ENCODE assay signal across 12 mouse cellular contexts in genomic region chr4:137609702-137610101, GRCm38 (mm10). TPM values are rescaled to one million over a fixed set of nuclear protein-coding genes. Genes with fewer than 3 reads are reported as not detected.
DNase-seq lines count a peak whose midpoint lies in the region; ATAC-seq and TF ChIP-seq lines count a peak whose summit lies in the region.
"Had no signal": no experiment of that assay in that cellular context is flagged by ENCODE, and none has a peak within 500 bp of the region (broad histone marks: within the 10 kb centered on the region; RNA-seq: fewer than 3 reads in every experiment).

No protein-coding gene starts in this region.

- no peak for TF ChIP-seq CTCF in midbrain, postnatal 0 days (IDR thresholded peaks at IDR 0.05)

- peak overlapping the region; percentile 9; the same call in 1 of the 2 replicates for H3K27ac ChIP-seq in liver, embryonic 11.5 days (ENCODE audit: low read depth, low read length)
- H3K27ac ChIP-seq in midbrain, postnatal 0 days (ENCODE audit: low read depth, low read length), result no peak overlapping the region

- peaks cover 3% of the 10 kb centered on the region; the same call in 1 of the 2 replicates for H3K4me1 ChIP-seq in liver, embryonic 11.5 days (replicated peaks; ENCODE audit: control insufficient read depth, insufficient read depth, low read length)
- no peaks in the 10 kb centered on the region for H3K4me1 ChIP-seq in midbrain, postnatal 0 days (ENCODE audit: insufficient read depth, low read length)

- no peak overlapping the region for H3K9ac ChIP-seq in liver, embryonic 11.5 days (ENCODE audit: low read depth, low read length)
- no peak overlapping the region for H3K9ac ChIP-seq in midbrain, postnatal 0 days (replicated peaks; ENCODE audit: low read length, poor library complexity, severe bottlenecking)
- H3K9ac ChIP-seq: lung, embryonic 14.5 days had no signal

- peak; percentile 66 for ATAC-seq in liver, embryonic 11.5 days (replicated peaks; ENCODE audit: low FRiP score)
- ATAC-seq in midbrain, postnatal 0 days (ENCODE audit: low FRiP score), result no peak
- ATAC-seq: intestine, embryonic 16.5 days had no signal

- no peak overlapping the region for H3K4me2 ChIP-seq in liver, embryonic 11.5 days
- no peak overlapping the region for H3K4me2 ChIP-seq in midbrain, postnatal 0 days (ENCODE audit: low read depth, low read length, poor library complexity, severe bottlenecking)
- H3K4me2 ChIP-seq: lung, embryonic 14.5 days had no signal

- 42% methylated on average over 7 of the region's 7 CpGs for WGBS in liver, embryonic 11.5 days
- WGBS in midbrain, postnatal 0 days, result 92% methylated on average over 7 of the region's 7 CpGs

- no peaks in the 10 kb centered on the region for H3K27me3 ChIP-seq in liver, embryonic 11.5 days (replicated peaks; ENCODE audit: control insufficient read depth, insufficient read depth, low read length)
- H3K27me3 ChIP-seq in midbrain, postnatal 0 days (ENCODE audit: insufficient read depth, low read length), result no peaks in the 10 kb centered on the region

- H3K9me3 ChIP-seq in liver, embryonic 11.5 days (ENCODE audit: control insufficient read depth, low read length), result no peaks in the 10 kb centered on the region
- H3K9me3 ChIP-seq in midbrain, postnatal 0 days (ENCODE audit: low read length), result no peaks in the 10 kb centered on the region

- no peak overlapping the region for H3K4me3 ChIP-seq in liver, embryonic 11.5 days (ENCODE audit: low read depth, low read length)
- no peak overlapping the region for H3K4me3 ChIP-seq in midbrain, postnatal 0 days (ENCODE audit: low read depth, low read length)

- DNase-seq in urinary bladder, postnatal 25 days (ENCODE audit: low spot score), result peak; percentile 11
- no peak for DNase-seq in urinary bladder, adult 18-20 months (ENCODE audit: low spot score in 2 of 2)
- no peak for DNase-seq in liver, embryonic 11.5 days (ENCODE audit: low spot score)
- peak; percentile 83 to 93 for DNase-seq in natural killer cell, adult 2 months (ENCODE audit: low spot score in 2 of 2)
- no peak for DNase-seq in ovary, adult 18-20 months (ENCODE audit: low spot score)
- no peak for DNase-seq in midbrain, postnatal 0 days (ENCODE audit: low spot score)
- no peak for DNase-seq in right cerebral cortex, postnatal 10 days (ENCODE audit: low spot score in 2 of 2)
- no peak for DNase-seq in cerebellum, adult 9-10 months
- DNase-seq: gastrocnemius, postnatal 25 days had no signal

- H3K36me3 ChIP-seq in liver, embryonic 11.5 days (ENCODE audit: control insufficient read depth, insufficient read depth, low read length), result peaks cover 57% of the 10 kb centered on the region
- H3K36me3 ChIP-seq in midbrain, postnatal 0 days (ENCODE audit: insufficient read depth, low read length), result peaks cover 69% of the 10 kb centered on the region

RNA-seq across cellular contexts. Expression of gene Usp48, which starts 16.1 kb away (rescaled TPM):
- polyA plus RNA-seq in liver, embryonic 11.5 days (2014; fragmentation: Nextera tagmentation; extraction: Ambion mirVana), result 65.7 and 70.3 TPM in 2 replicates
- 70.8 and 98.7 TPM in 2 replicates for total RNA-seq in midbrain, postnatal 0 days (2014; rRNA removed)
- 37.0 and 40.9 TPM in 2 replicates for polyA plus RNA-seq in midbrain, postnatal 0 days (2015; fragmentation: Nextera tagmentation; extraction: Ambion mirVana)

RNA-seq across cellular contexts. Expression of gene Ldlrad2, which starts 35.3 kb away (rescaled TPM):
- not detected in 2 replicates for polyA plus RNA-seq in liver, embryonic 11.5 days (2014; fragmentation: Nextera tagmentation; extraction: Ambion mirVana)
- not detected in 2 replicates for total RNA-seq in midbrain, postnatal 0 days (2014; rRNA removed)
- 0.70 TPM in 1 of 2 replicates, not detected in the other for polyA plus RNA-seq in midbrain, postnatal 0 days (2015; fragmentation: Nextera tagmentation; extraction: Ambion mirVana)
- total RNA-seq: gastrocnemius, postnatal 25 days had no signal
- polyA plus RNA-seq: cortical plate, adult 2 months; intestine, embryonic 16.5 days; lung, embryonic 14.5 days had no signal

RNA-seq across cellular contexts. Expression of gene Rap1gap, which starts 54.8 kb away (rescaled TPM):
- 3.2 and 4.1 TPM in 2 replicates for polyA plus RNA-seq in liver, embryonic 11.5 days (2014; fragmentation: Nextera tagmentation; extraction: Ambion mirVana)
- total RNA-seq in midbrain, postnatal 0 days (2014; rRNA removed), result 232 and 270 TPM in 2 replicates
- 115 and 123 TPM in 2 replicates for polyA plus RNA-seq in midbrain, postnatal 0 days (2015; fragmentation: Nextera tagmentation; extraction: Ambion mirVana)

Comparison
In these comparisons a context has a peak if more than half of its experiments do, and no peak if none do; other contexts are left out.
1. DNase-seq: peak in urinary bladder, postnatal 25 days (single experiment) and natural killer cell, adult 2 months (2 of 2); none in urinary bladder, adult 18-20 months (0 of 2), liver, embryonic 11.5 days (single experiment), ovary, adult 18-20 months (single experiment), midbrain, postnatal 0 days (single experiment), right cerebral cortex, postnatal 10 days (0 of 2) and cerebellum, adult 9-10 months (single experiment).
2. RNA of gene Rap1gap, which starts 54.8 kb away (polyA plus RNA-seq): 115 to 123 TPM in midbrain, postnatal 0 days; 3.2 to 4.1 TPM in liver, embryonic 11.5 days; every median in the first group is over 10 times any median in the second.